9 mouse cellular contexts compared by ENCODE assay signal in the genomic region with DNA sequence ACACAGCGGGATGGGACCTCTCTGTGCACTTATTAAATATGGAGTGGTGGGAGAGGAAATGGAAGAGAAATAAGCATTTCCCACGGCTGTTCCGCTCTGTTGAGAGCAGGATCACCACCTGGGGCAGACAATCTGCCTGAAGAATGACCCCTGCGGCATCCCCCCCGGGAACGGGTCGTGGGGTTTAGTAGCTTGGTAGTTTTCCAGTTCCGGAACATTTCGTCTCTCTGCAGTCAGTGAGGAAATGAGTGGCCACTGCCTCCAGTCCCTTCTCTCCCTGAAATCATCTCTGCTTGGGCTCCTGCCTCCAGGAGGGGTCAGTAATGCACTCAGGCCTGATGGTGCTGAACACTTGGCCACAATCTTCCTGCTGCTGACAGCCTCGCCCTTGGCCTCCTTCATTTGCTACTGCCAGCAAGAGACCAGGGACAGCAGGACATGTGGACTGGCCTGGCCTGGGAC. TPM values are rescaled to one million over a fixed set of nuclear protein-coding genes. Genes with fewer than 3 reads are reported as not detected.
A peak's percentile ranks its signal among the peaks of the same experiment; 100 is the strongest.
DNase-seq lines count a peak whose midpoint lies in the region; ATAC-seq and TF ChIP-seq lines count a peak whose summit lies in the region.
"Had no signal": no experiment of that assay in that cellular context is flagged by ENCODE, and none has a peak within 500 bp of the region (broad histone marks: within the 10 kb centered on the region; RNA-seq: fewer than 3 reads in every experiment).

No protein-coding gene starts in this region.

- H3K4me1 ChIP-seq in liver, postnatal 0 days (ENCODE audit: insufficient read depth): 0 out of 2 replicates have a peak, but pooled peaks cover under 1% of the 10 kb centered on the region
- H3K4me1 ChIP-seq in limb, embryonic 13.5 days: peaks cover 32% of the 10 kb centered on the region

- H3K9ac ChIP-seq in liver, postnatal 0 days (replicated peaks): no peak overlapping the region
- H3K9ac ChIP-seq in limb, embryonic 13.5 days: 0 out of 2 replicates have a peak overlapping the region, but pooled peaks have one; percentile 25

- no peak for TF ChIP-seq EP300 in liver, postnatal 0 days (IDR thresholded peaks at IDR 0.05; ENCODE audit: low read depth)

- H3K36me3 ChIP-seq in liver, postnatal 0 days (replicated peaks; ENCODE audit: insufficient read depth, low read length): no peaks in the 10 kb centered on the region
- no peaks in the 10 kb centered on the region for H3K36me3 ChIP-seq in limb, embryonic 13.5 days

- TF ChIP-seq CTCF in liver, postnatal 0 days (IDR thresholded peaks at IDR 0.05; ENCODE audit: low read depth): peak; percentile 54

- H3K27ac ChIP-seq in liver, postnatal 0 days (ENCODE audit: low read depth): no peak overlapping the region
- no peak overlapping the region; the same call in 1 of the 2 replicates for H3K27ac ChIP-seq in limb, embryonic 13.5 days

- no peaks in the 10 kb centered on the region for H3K9me3 ChIP-seq in liver, postnatal 0 days (ENCODE audit: low read length)
- no peaks in the 10 kb centered on the region for H3K9me3 ChIP-seq in limb, embryonic 13.5 days

- H3K4me2 ChIP-seq in liver, postnatal 0 days (ENCODE audit: low read depth, low read length): no peak overlapping the region
- no peak overlapping the region for H3K4me2 ChIP-seq in limb, embryonic 13.5 days (replicated peaks)

- H3K4me3 ChIP-seq in liver, postnatal 0 days (ENCODE audit: low read depth, low read length): no peak overlapping the region
- no peak overlapping the region for H3K4me3 ChIP-seq in limb, embryonic 13.5 days

- H3K27me3 ChIP-seq in liver, postnatal 0 days (ENCODE audit: insufficient read depth, low read length): peaks cover 11% of the 10 kb centered on the region
- peaks cover 29% of the 10 kb centered on the region for H3K27me3 ChIP-seq in limb, embryonic 13.5 days

- 63% methylated on average over 10 of the region's 10 CpGs for WGBS in liver, postnatal 0 days (ENCODE audit: insufficient replicate concordance)
- 48% methylated on average over 10 of the region's 10 CpGs for whole genome bisulfite sequencing in limb, embryonic 13.5 days

- no peak for ATAC-seq in liver, postnatal 0 days
- ATAC-seq in limb, embryonic 13.5 days (ENCODE audit: low FRiP score, low read depth): no peak

- DNase-seq in adrenal gland, adult 2 months: peak; percentile 79
- no peak for DNase-seq in adrenal gland, adult 18-20 months (ENCODE audit: low spot score in 2 of 2)
- no peak for DNase-seq in liver, postnatal 0 days
- DNase-seq in liver: no peak
- peak; percentile 31 for DNase-seq in gastrocnemius, postnatal 25 days
- no peak for DNase-seq in left cerebral cortex, adult 18-20 months (ENCODE audit: low spot score in 2 of 2)
- no peak for DNase-seq in spleen, postnatal 14 days (ENCODE audit: low spot score in 2 of 2)
- DNase-seq: midbrain, embryonic 14.5 days had no signal

RNA-seq across cellular contexts. Expression of gene Oxtr, which starts 4.9 kb away (rescaled TPM):
- 100 to 1,000 TPM in 1 of 2 experiments, 10 to 100 TPM in 1; 21.0 to 333 TPM for total RNA-seq in adrenal gland, adult 2 months (2021)
- 98.5 and 193 TPM in 2 replicates for polyA plus RNA-seq in adrenal gland, adult 2 months (2012; rRNA removed)
- 100 to 1,000 TPM in 1 of 2 experiments, 10 to 100 TPM in 1; 10.0 to 228 TPM for total RNA-seq in adrenal gland, adult 18-20 months (2021)
- polyA plus RNA-seq in liver, postnatal 0 days (2015; fragmentation: Nextera tagmentation; extraction: Ambion mirVana): 0.02 TPM in 1 of 2 replicates, not detected in the other
- total RNA-seq in gastrocnemius, postnatal 25 days (2021): under 1 TPM; 0.15 to 0.88 TPM
- 0.28 and 0.42 TPM in 2 replicates for polyA plus RNA-seq in limb, embryonic 13.5 days (2015; fragmentation: Nextera tagmentation; extraction: Ambion mirVana)
- total RNA-seq in left cerebral cortex, adult 18-20 months (2021): 1 to 10 TPM; 5.8 TPM

RNA-seq across cellular contexts. Expression of gene Cav3, which starts 35.3 kb away (rescaled TPM):
- total RNA-seq in adrenal gland, adult 2 months (2021): not detected
- polyA plus RNA-seq in adrenal gland, adult 2 months (2012; rRNA removed): 0.08 TPM in 1 of 2 replicates, not detected in the other
- total RNA-seq in adrenal gland, adult 18-20 months (2021): not detected
- 0.15 and 1.6 TPM in 2 replicates for polyA plus RNA-seq in liver, postnatal 0 days (2015; fragmentation: Nextera tagmentation; extraction: Ambion mirVana)
- total RNA-seq in gastrocnemius, postnatal 25 days (2021): 100 to 1,000 TPM in 1 of 2 experiments, 10 to 100 TPM in 1; 82.3 to 109 TPM
- 7.8 and 9.3 TPM in 2 replicates for polyA plus RNA-seq in limb, embryonic 13.5 days (2015; fragmentation: Nextera tagmentation; extraction: Ambion mirVana)
- total RNA-seq in left cerebral cortex, adult 18-20 months (2021): not detected
- polyA plus RNA-seq: midbrain, embryonic 14.5 days had no signal

Comparison
In these comparisons a context has a peak if more than half of its experiments do, and no peak if none do; other contexts are left out.
1. DNase-seq: peak in adrenal gland, adult 2 months (single experiment) and gastrocnemius, postnatal 25 days (single experiment); none in adrenal gland, adult 18-20 months (0 of 2), liver, postnatal 0 days (single experiment), liver (single experiment), left cerebral cortex, adult 18-20 months (0 of 2) and spleen, postnatal 14 days (0 of 2).
2. RNA of gene Cav3, which starts 35.3 kb away (total RNA-seq): 82.3 to 109 TPM in gastrocnemius, postnatal 25 days; not detected in left cerebral cortex, adult 18-20 months, not detected in adrenal gland, adult 2 months and not detected in adrenal gland, adult 18-20 months; every median in the first group is over 10 times any median in the second.